In genomic region chr10:83134896-83135295, GRCm38 (mm10) we compare ENCODE assay signal across 12 mouse cellular contexts.
A peak's percentile ranks its signal among the peaks of the same experiment; 100 is the strongest.
DNase-seq lines count a peak whose midpoint lies in the region; ATAC-seq and TF ChIP-seq lines count a peak whose summit lies in the region.
"Had no signal": no experiment of that assay in that cellular context is flagged by ENCODE, and none has a peak within 500 bp of the region (broad histone marks: within the 10 kb centered on the region; RNA-seq: fewer than 3 reads in every experiment).

No protein-coding gene starts in this region.

- no peak overlapping the region for H3K27ac ChIP-seq in forebrain, embryonic 13.5 days
- H3K27ac ChIP-seq in forebrain, embryonic 15.5 days (replicated peaks) = no peak overlapping the region; the same call in 1 of the 2 replicates
- H3K27ac ChIP-seq in stomach, embryonic 14.5 days (ENCODE audit: low read length) = no peak overlapping the region
- no peak overlapping the region for H3K27ac ChIP-seq in stomach, postnatal 0 days (replicated peaks)

- WGBS in forebrain, embryonic 13.5 days = 37% methylated on average over 10 of the region's 10 CpGs
- 21% methylated on average over 10 of the region's 10 CpGs for WGBS in forebrain, embryonic 15.5 days
- WGBS in stomach, embryonic 14.5 days = 33% methylated on average over 10 of the region's 10 CpGs
- 48% methylated on average over 10 of the region's 10 CpGs for whole genome bisulfite sequencing in stomach, postnatal 0 days

- no peak for TF ChIP-seq EP300 in stomach, postnatal 0 days (optimal IDR thresholded peaks at IDR 0.05)

- DNase-seq in stomach, postnatal 0 days (ENCODE audit: low spot score) = no peak
- DNase-seq in mesoderm, embryonic 11.5 days (ENCODE audit: low read depth, low spot score) = peak; percentile 33
- DNase-seq in right cerebral cortex, adult 18-20 months = no peak
- DNase-seq in urinary bladder, postnatal 4 days (ENCODE audit: low spot score in 2 of 2) = no peak
- DNase-seq in ovary, postnatal 10 days (ENCODE audit: low spot score) = no peak
- DNase-seq: cerebellum, adult 9-11 months; liver; spleen, adult 18-20 months had no signal

- H3K4me1 ChIP-seq in forebrain, embryonic 13.5 days = peaks cover 51% of the 10 kb centered on the region
- H3K4me1 ChIP-seq in forebrain, embryonic 15.5 days = peaks cover 39% of the 10 kb centered on the region
- H3K4me1 ChIP-seq in stomach, embryonic 14.5 days (ENCODE audit: control insufficient read depth, insufficient read depth, low read length) = peaks cover 6% of the 10 kb centered on the region; the same call in 1 of the 2 replicates
- H3K4me1 ChIP-seq in stomach, postnatal 0 days (replicated peaks; ENCODE audit: control insufficient read depth, insufficient read depth) = no peaks in the 10 kb centered on the region

- H3K4me3 ChIP-seq in forebrain, embryonic 13.5 days = no peak overlapping the region
- H3K4me3 ChIP-seq in forebrain, embryonic 15.5 days = no peak overlapping the region
- no peak overlapping the region for H3K4me3 ChIP-seq in stomach, embryonic 14.5 days (ENCODE audit: low read depth, low read length)
- no peak overlapping the region for H3K4me3 ChIP-seq in stomach, postnatal 0 days (ENCODE audit: low read depth, low read length)

- no peaks in the 10 kb centered on the region for H3K36me3 ChIP-seq in forebrain, embryonic 13.5 days (ENCODE audit: poor library complexity, severe bottlenecking)
- H3K36me3 ChIP-seq in forebrain, embryonic 15.5 days = no peaks in the 10 kb centered on the region
- H3K36me3 ChIP-seq in stomach, embryonic 14.5 days (ENCODE audit: control insufficient read depth, insufficient read depth, low read length) = no peaks in the 10 kb centered on the region
- no peaks in the 10 kb centered on the region for H3K36me3 ChIP-seq in stomach, postnatal 0 days (ENCODE audit: control insufficient read depth, insufficient read depth, low read length)

- no peak for TF ChIP-seq CTCF in stomach, postnatal 0 days (IDR thresholded peaks at IDR 0.05; ENCODE audit: low read depth)

- peak overlapping the region; percentile 16; the same call in 1 of the 2 replicates for H3K9ac ChIP-seq in forebrain, embryonic 13.5 days
- no peak overlapping the region for H3K9ac ChIP-seq in forebrain, embryonic 15.5 days (replicated peaks)
- no peak overlapping the region for H3K9ac ChIP-seq in stomach, embryonic 14.5 days (replicated peaks; ENCODE audit: low read depth, low read length)
- no peak overlapping the region for H3K9ac ChIP-seq in stomach, postnatal 0 days (ENCODE audit: low read length)

- H3K27me3 ChIP-seq in forebrain, embryonic 13.5 days = 0 out of 2 replicates have a peak, but pooled peaks cover 5% of the 10 kb centered on the region
- H3K27me3 ChIP-seq in forebrain, embryonic 15.5 days = no peaks in the 10 kb centered on the region
- no peaks in the 10 kb centered on the region for H3K27me3 ChIP-seq in stomach, embryonic 14.5 days (ENCODE audit: control insufficient read depth, insufficient read depth, low read length)
- no peaks in the 10 kb centered on the region for H3K27me3 ChIP-seq in stomach, postnatal 0 days (ENCODE audit: control insufficient read depth, insufficient read depth, low read length)

- no peaks in the 10 kb centered on the region for H3K9me3 ChIP-seq in forebrain, embryonic 13.5 days (replicated peaks)
- no peaks in the 10 kb centered on the region for H3K9me3 ChIP-seq in forebrain, embryonic 15.5 days
- no peaks in the 10 kb centered on the region for H3K9me3 ChIP-seq in stomach, embryonic 14.5 days (ENCODE audit: control insufficient read depth, low read depth, low read length)
- H3K9me3 ChIP-seq in stomach, postnatal 0 days (ENCODE audit: control insufficient read depth, low read length) = no peaks in the 10 kb centered on the region

- H3K4me2 ChIP-seq in forebrain, embryonic 13.5 days = no peak overlapping the region
- H3K4me2 ChIP-seq in forebrain, embryonic 15.5 days (replicated peaks) = no peak overlapping the region
- no peak overlapping the region for H3K4me2 ChIP-seq in stomach, embryonic 14.5 days (replicated peaks; ENCODE audit: low read depth, low read length)
- no peak overlapping the region for H3K4me2 ChIP-seq in stomach, postnatal 0 days (replicated peaks; ENCODE audit: low read depth)

- peak; percentile 44; the same call in 1 of the 2 replicates for ATAC-seq in forebrain, embryonic 13.5 days
- ATAC-seq in forebrain, embryonic 15.5 days (replicated peaks) = no peak; the same call in 1 of the 2 replicates
- ATAC-seq in stomach, embryonic 14.5 days (ENCODE audit: insufficient number of reproducible peaks, insufficient read depth, low FRiP score, low read depth) = peak; percentile 20; the same call in 1 of the 2 replicates
- ATAC-seq in stomach, postnatal 0 days (ENCODE audit: low FRiP score, low TSS enrichment) = no peak
- ATAC-seq: lung, postnatal 0 days had no signal

Comparison
In these comparisons a context has a peak if more than half of its experiments do, and no peak if none do; other contexts are left out.
1. ATAC-seq: peak in forebrain, embryonic 13.5 days (single experiment) and stomach, embryonic 14.5 days (single experiment); none in forebrain, embryonic 15.5 days (single experiment) and stomach, postnatal 0 days (single experiment).